In the genomic region with DNA sequence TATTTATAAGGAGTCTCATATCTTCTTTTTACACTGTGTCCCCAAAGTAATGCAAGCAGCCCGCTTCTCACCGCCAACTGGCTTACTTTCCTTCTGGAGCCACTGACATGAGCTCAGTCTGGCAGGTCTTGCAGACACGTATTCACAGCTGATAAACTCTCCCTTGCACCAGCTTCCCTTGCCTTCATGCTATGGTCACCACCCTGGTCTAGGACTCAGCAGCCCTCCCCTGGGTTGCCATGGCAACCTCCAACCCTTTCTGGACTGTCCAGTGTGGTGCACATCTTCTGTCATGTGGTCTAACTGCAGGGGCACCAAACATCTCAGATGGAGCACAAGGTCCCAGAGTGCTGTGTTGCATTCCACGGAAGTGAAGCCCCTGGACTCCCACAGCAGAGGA, we compare ENCODE assay signal across 16 mouse cellular contexts.
A peak's percentile ranks its signal among the peaks of the same experiment; 100 is the strongest.
DNase-seq lines count a peak whose midpoint lies in the region; ATAC-seq and TF ChIP-seq lines count a peak whose summit lies in the region.
"Had no signal": no experiment of that assay in that cellular context is flagged by ENCODE, and none has a peak within 500 bp of the region (broad histone marks: within the 10 kb centered on the region; RNA-seq: fewer than 3 reads in every experiment).

No protein-coding gene starts in this region.

- peak; percentile 21 for DNase-seq in embryo, embryonic 11 days
- DNase-seq in hindbrain, postnatal 0 days (ENCODE audit: low spot score) = peak; percentile 49
- no peak for DNase-seq in stomach, postnatal 0 days (ENCODE audit: low spot score)
- DNase-seq in ovary, postnatal 14 days (ENCODE audit: low spot score) = no peak
- DNase-seq: liver, postnatal 0 days; right cerebral cortex, postnatal 14 days had no signal

- TF ChIP-seq EP300 in stomach, postnatal 0 days (optimal IDR thresholded peaks at IDR 0.05) = no peak

- H3K9ac ChIP-seq in midbrain, embryonic 16.5 days (ENCODE audit: low read depth, low read length) = no peak overlapping the region
- H3K9ac ChIP-seq in midbrain, embryonic 13.5 days (replicated peaks) = no peak overlapping the region
- H3K9ac ChIP-seq in hindbrain, postnatal 0 days (replicated peaks; ENCODE audit: low read length) = no peak overlapping the region
- no peak overlapping the region for H3K9ac ChIP-seq in stomach, postnatal 0 days (ENCODE audit: low read length)
- no peak overlapping the region for H3K9ac ChIP-seq in heart, embryonic 12.5 days
- H3K9ac ChIP-seq: kidney, embryonic 15.5 days; limb, embryonic 13.5 days; liver, postnatal 0 days; neural tube, embryonic 13.5 days had no signal

- H3K4me3 ChIP-seq in midbrain, embryonic 16.5 days (ENCODE audit: low read depth, low read length) = no peak overlapping the region
- H3K4me3 ChIP-seq in midbrain, embryonic 13.5 days (replicated peaks) = no peak overlapping the region
- no peak overlapping the region for H3K4me3 ChIP-seq in hindbrain, postnatal 0 days (ENCODE audit: low read length)
- H3K4me3 ChIP-seq in stomach, postnatal 0 days (ENCODE audit: low read depth, low read length) = no peak overlapping the region
- H3K4me3 ChIP-seq in heart, embryonic 12.5 days = no peak overlapping the region
- H3K4me3 ChIP-seq: embryonic facial prominence, embryonic 10.5 days; kidney, embryonic 15.5 days; limb, embryonic 13.5 days; megakaryocyte, embryonic 14.5 days; neural tube, embryonic 13.5 days had no signal

- 58% methylated on average over 4 of the region's 4 CpGs for WGBS in midbrain, embryonic 16.5 days
- WGBS in midbrain, embryonic 13.5 days = 63% methylated on average over 4 of the region's 4 CpGs
- 34% methylated on average over 4 of the region's 4 CpGs for WGBS in hindbrain, postnatal 0 days
- WGBS in stomach, postnatal 0 days = 69% methylated on average over 4 of the region's 4 CpGs
- WGBS in heart, embryonic 12.5 days = 50% methylated on average over 4 of the region's 4 CpGs

- H3K36me3 ChIP-seq in midbrain, embryonic 16.5 days (ENCODE audit: control insufficient read depth, insufficient read depth, low read length) = no peaks in the 10 kb centered on the region
- no peaks in the 10 kb centered on the region for H3K36me3 ChIP-seq in midbrain, embryonic 13.5 days
- no peaks in the 10 kb centered on the region for H3K36me3 ChIP-seq in hindbrain, postnatal 0 days (ENCODE audit: insufficient read depth, low read length)
- H3K36me3 ChIP-seq in stomach, postnatal 0 days (ENCODE audit: control insufficient read depth, insufficient read depth, low read length) = no peaks in the 10 kb centered on the region
- H3K36me3 ChIP-seq in heart, embryonic 12.5 days = no peaks in the 10 kb centered on the region
- H3K36me3 ChIP-seq: embryonic facial prominence, embryonic 10.5 days; kidney, embryonic 15.5 days; limb, embryonic 13.5 days; neural tube, embryonic 13.5 days had no signal

- peaks cover 32% of the 10 kb centered on the region for H3K4me1 ChIP-seq in midbrain, embryonic 16.5 days (ENCODE audit: control insufficient read depth, insufficient read depth, low read length)
- peaks cover 76% of the 10 kb centered on the region for H3K4me1 ChIP-seq in midbrain, embryonic 13.5 days (replicated peaks)
- H3K4me1 ChIP-seq in hindbrain, postnatal 0 days (ENCODE audit: insufficient read depth, low read length) = peaks cover 51% of the 10 kb centered on the region
- no peaks in the 10 kb centered on the region for H3K4me1 ChIP-seq in stomach, postnatal 0 days (replicated peaks; ENCODE audit: control insufficient read depth, insufficient read depth)
- H3K4me1 ChIP-seq in heart, embryonic 12.5 days (replicated peaks) = peaks cover 20% of the 10 kb centered on the region
- H3K4me1 ChIP-seq: megakaryocyte, embryonic 14.5 days had no signal

- no peaks in the 10 kb centered on the region for H3K9me3 ChIP-seq in midbrain, embryonic 16.5 days (replicated peaks; ENCODE audit: control insufficient read depth, low read length, poor library complexity, severe bottlenecking)
- no peaks in the 10 kb centered on the region for H3K9me3 ChIP-seq in midbrain, embryonic 13.5 days
- no peaks in the 10 kb centered on the region for H3K9me3 ChIP-seq in hindbrain, postnatal 0 days (ENCODE audit: low read length)
- H3K9me3 ChIP-seq in stomach, postnatal 0 days (ENCODE audit: control insufficient read depth, low read length) = no peaks in the 10 kb centered on the region
- H3K9me3 ChIP-seq in heart, embryonic 12.5 days (replicated peaks) = no peaks in the 10 kb centered on the region
- H3K9me3 ChIP-seq: embryonic facial prominence, embryonic 10.5 days; kidney, embryonic 15.5 days; limb, embryonic 13.5 days; neural tube, embryonic 13.5 days had no signal

- no peak overlapping the region for H3K27ac ChIP-seq in midbrain, embryonic 16.5 days (ENCODE audit: low read length)
- no peak overlapping the region for H3K27ac ChIP-seq in midbrain, embryonic 13.5 days
- no peak overlapping the region for H3K27ac ChIP-seq in hindbrain, postnatal 0 days
- no peak overlapping the region for H3K27ac ChIP-seq in stomach, postnatal 0 days (replicated peaks)
- H3K27ac ChIP-seq in heart, embryonic 12.5 days (ENCODE audit: poor library complexity, severe bottlenecking) = no peak overlapping the region
- H3K27ac ChIP-seq: embryonic facial prominence, embryonic 10.5 days; kidney, embryonic 15.5 days; limb, embryonic 13.5 days; neural tube, embryonic 13.5 days had no signal

- TF ChIP-seq CTCF in hindbrain, postnatal 0 days (IDR thresholded peaks at IDR 0.05; ENCODE audit: low read depth) = no peak
- TF ChIP-seq CTCF in stomach, postnatal 0 days (IDR thresholded peaks at IDR 0.05; ENCODE audit: low read depth) = no peak

- no peak overlapping the region for H3K4me2 ChIP-seq in midbrain, embryonic 16.5 days (ENCODE audit: low read length)
- no peak overlapping the region for H3K4me2 ChIP-seq in midbrain, embryonic 13.5 days (replicated peaks)
- peak overlapping the region; percentile 16; the same call in 1 of the 2 replicates for H3K4me2 ChIP-seq in hindbrain, postnatal 0 days (ENCODE audit: low read depth, low read length)
- no peak overlapping the region for H3K4me2 ChIP-seq in stomach, postnatal 0 days (replicated peaks; ENCODE audit: low read depth)
- H3K4me2 ChIP-seq in heart, embryonic 12.5 days = no peak overlapping the region
- H3K4me2 ChIP-seq: heart, embryonic 11.5 days; kidney, embryonic 15.5 days; limb, embryonic 13.5 days; neural tube, embryonic 13.5 days had no signal

- ATAC-seq in midbrain, embryonic 16.5 days = 0 out of 2 replicates have a peak, but pooled peaks have one; percentile 11
- ATAC-seq in midbrain, embryonic 13.5 days = no peak
- peak; percentile 33; the same call in 1 of the 2 replicates for ATAC-seq in hindbrain, postnatal 0 days
- no peak for ATAC-seq in stomach, postnatal 0 days (ENCODE audit: low FRiP score, low TSS enrichment)
- ATAC-seq in heart, embryonic 12.5 days (ENCODE audit: insufficient number of reproducible peaks, low FRiP score) = no peak; the same call in 1 of the 2 replicates
- ATAC-seq: liver, postnatal 0 days; Patski had no signal

- H3K27me3 ChIP-seq in midbrain, embryonic 16.5 days (ENCODE audit: control insufficient read depth, insufficient read depth, low read depth, low read length) = no peaks in the 10 kb centered on the region
- H3K27me3 ChIP-seq in midbrain, embryonic 13.5 days = no peaks in the 10 kb centered on the region
- H3K27me3 ChIP-seq in hindbrain, postnatal 0 days (ENCODE audit: insufficient read depth, low read length) = no peaks in the 10 kb centered on the region
- no peaks in the 10 kb centered on the region for H3K27me3 ChIP-seq in stomach, postnatal 0 days (ENCODE audit: control insufficient read depth, insufficient read depth, low read length)
- H3K27me3 ChIP-seq in heart, embryonic 12.5 days (replicated peaks) = no peaks in the 10 kb centered on the region
- H3K27me3 ChIP-seq: kidney, embryonic 15.5 days; limb, embryonic 13.5 days; megakaryocyte, embryonic 14.5 days; neural tube, embryonic 13.5 days; Patski had no signal

Comparison
In these comparisons a context has a peak if more than half of its experiments do, and no peak if none do; other contexts are left out.
1. ATAC-seq: peak in midbrain, embryonic 16.5 days (single experiment) and hindbrain, postnatal 0 days (single experiment); none in midbrain, embryonic 13.5 days (single experiment), stomach, postnatal 0 days (single experiment) and heart, embryonic 12.5 days (single experiment).
2. DNase-seq: peak in embryo, embryonic 11 days (single experiment) and hindbrain, postnatal 0 days (single experiment); none in stomach, postnatal 0 days (single experiment) and ovary, postnatal 14 days (single experiment).